Mouse (Mus musculus) ES-E14 (cell line): Measurements from ENCODE around the gene Gm11639.
"Not testable (repeated sequence)": the region's sequence is repeated elsewhere in the genome, so short reads cannot be mapped to it uniquely, and the experiment has no call there.

Source experiments
- HCFC1 ChIP-seq: IDR thresholded peaks from 2 replicates; pipeline ENCODE4 v1.6.1; 2012; ENCODE audit warnings: low read length, inconsistent platforms, borderline replicate concordance; ENCODE audit not compliant: insufficient read depth
- MAFK ChIP-seq: IDR thresholded peaks from 2 replicates; pipeline ENCODE4 v1.6.1; 2014; ENCODE audit warnings: mild to moderate bottlenecking, low read depth, low read length, inconsistent platforms; ENCODE audit not compliant: insufficient read depth
- ZC3H11A ChIP-seq: IDR thresholded peaks from 2 replicates; pipeline ENCODE4 v1.6.1; 2012; ENCODE audit warnings: low read depth, mild to moderate bottlenecking, inconsistent platforms, low read length, borderline replicate concordance
- ZNF384 ChIP-seq: IDR thresholded peaks from 2 replicates; pipeline ENCODE4 v1.6.1; 2012; ENCODE audit warnings: low read depth, low read length, inconsistent platforms

- not testable (repeated sequence) for TF ChIP-seq ZNF384, ZC3H11A, MAFK, HCFC1
These were observed 451.7 kb downstream of the Gm11639 start for GRCm38 (mm10) chr11:105137255-105137654.
